Mouse (Mus musculus): ENCODE measurements around the gene Vwa8. TPM values are rescaled to one million over a fixed set of nuclear protein-coding genes. Genes with fewer than 3 reads are reported as not detected.

Gene Vwa8
- total and polyA plus RNA-seq, 3 experiments, result 12.4 to 17.5 (median 15.9) TPM

DNA sequence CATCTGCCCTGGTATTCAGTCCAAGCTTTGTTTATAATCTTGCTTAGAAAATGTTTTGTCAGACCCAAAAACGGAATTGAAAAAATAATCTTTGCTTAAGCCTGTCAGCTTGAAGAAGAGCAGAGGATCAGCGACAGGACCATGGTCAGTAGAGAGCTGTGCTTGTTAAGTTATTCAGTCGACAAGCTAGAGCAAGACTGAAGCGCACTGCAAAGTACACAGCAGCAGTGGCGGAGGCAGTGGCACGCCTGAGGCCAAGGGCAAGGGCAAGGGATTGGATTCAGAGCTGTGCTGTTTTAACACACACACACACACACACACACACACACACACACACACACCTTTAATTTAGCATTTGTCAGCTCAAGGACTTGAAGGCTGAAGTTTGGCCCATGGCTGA, 263.2 kb downstream of the Vwa8 start:
- no peak overlapping the region for H3K9ac ChIP-seq (ENCODE audit: insufficient read depth, low read depth)
- no peak overlapping the region for H3K4me3 ChIP-seq (replicated peaks in 1 of 3; ENCODE audit: low read depth in 2 of 3, low read length in 2 of 3, poor library complexity in 1 of 3)
- no peak overlapping the region for H3K4me2 ChIP-seq (ENCODE audit: insufficient read depth, low read depth, poor library complexity, severe bottlenecking)
- no peak for TF ChIP-seq GABPA (IDR thresholded peaks at IDR 0.05; ENCODE audit: insufficient replicate concordance, low read depth, low read length)
- no peak for TF ChIP-seq POLR2A (IDR thresholded peaks at IDR 0.05; ENCODE audit: low read depth, low read length)
- no peak for TF ChIP-seq MAX (IDR thresholded peaks at IDR 0.05; ENCODE audit: low read length)
- TF ChIP-seq MAZ (IDR thresholded peaks at IDR 0.05; ENCODE audit: low read depth, low read length), result no peak
- no peak for TF ChIP-seq JUN (IDR thresholded peaks at IDR 0.05; ENCODE audit: insufficient read depth, low read depth, low read length)
- no peak for TF ChIP-seq POLR2AphosphoS2 (IDR thresholded peaks at IDR 0.05; ENCODE audit: low read depth, low read length)
- TF ChIP-seq HCFC1 (IDR thresholded peaks at IDR 0.05; ENCODE audit: low read depth, low read length), result no peak
- no peak for TF ChIP-seq ZMIZ1 (IDR thresholded peaks at IDR 0.05; ENCODE audit: low read depth, low read length)
- TF ChIP-seq BHLHE40 (IDR thresholded peaks at IDR 0.05; ENCODE audit: low read depth, low read length), result no peak
- TF ChIP-seq E2F4 (IDR thresholded peaks at IDR 0.05; ENCODE audit: insufficient replicate concordance, low read depth, low read length), result no peak
- TF ChIP-seq USF2 (conservative IDR thresholded peaks at IDR 0.05; ENCODE audit: low read depth, low read length), result no peak
- TF ChIP-seq EP300 (IDR thresholded peaks at IDR 0.05; ENCODE audit: low read length), result no peak
- no peak for TF ChIP-seq UBTF (IDR thresholded peaks at IDR 0.05; ENCODE audit: low read depth, low read length)
- TF ChIP-seq CHD1 (IDR thresholded peaks at IDR 0.05; ENCODE audit: low read depth, low read length), result no peak
- TF ChIP-seq KAT2A (IDR thresholded peaks at IDR 0.05; ENCODE audit: insufficient replicate concordance, low read length), result no peak
- TF ChIP-seq PAX5 (IDR thresholded peaks at IDR 0.05; ENCODE audit: low read length), result no peak
- no peak for TF ChIP-seq ZNF384 (IDR thresholded peaks at IDR 0.05; ENCODE audit: low read depth, low read length)
- no peak for TF ChIP-seq ELF1 (IDR thresholded peaks at IDR 0.05; ENCODE audit: low read depth, low read length)
- no peak for TF ChIP-seq TCF12 (IDR thresholded peaks at IDR 0.05; ENCODE audit: low read depth, low read length)
- no peak for TF ChIP-seq ETS1 (conservative IDR thresholded peaks at IDR 0.05; ENCODE audit: low read depth, low read length)
- in situ Hi-C loops (cut with MboI; ENCODE audit: low pct_ligation_motif_present, low pct_unique_long_range_greater_than_20kb, low sequenced_read_pairs) (no loop called here), dilution Hi-C loops (cut with MboI; ENCODE audit: extremely low pct_ligation_motif_present, extremely low pct_unique_long_range_greater_than_20kb, low sequenced_read_pairs) (no loop called here)
- DNase-seq (ENCODE audit: extremely low read depth), result no peak
- H3K4me1 ChIP-seq (ENCODE audit: control insufficient read depth in 1 of 2, insufficient read depth in 2 of 2), result no peaks in the 10 kb centered on the region
- peaks cover 0 to 28% of the 10 kb centered on the region in 2 experiments for H3K36me3 ChIP-seq (replicated peaks in 1 of 2; ENCODE audit: control insufficient read depth in 1 of 2, insufficient read depth in 1 of 2, low read length in 1 of 2)
- no peaks in the 10 kb centered on the region for H3K79me2 ChIP-seq (replicated peaks; ENCODE audit: control insufficient read depth, extremely low read depth, insufficient read depth, poor library complexity, severe bottlenecking)
- no peak overlapping the region for H3K27ac ChIP-seq (ENCODE audit: insufficient read depth, low read depth)
- H3K27me3 ChIP-seq (replicated peaks), result no peaks in the 10 kb centered on the region
- H3K9me3 ChIP-seq (replicated peaks; ENCODE audit: low read length), result peaks cover 6% of the 10 kb centered on the region

DNA sequence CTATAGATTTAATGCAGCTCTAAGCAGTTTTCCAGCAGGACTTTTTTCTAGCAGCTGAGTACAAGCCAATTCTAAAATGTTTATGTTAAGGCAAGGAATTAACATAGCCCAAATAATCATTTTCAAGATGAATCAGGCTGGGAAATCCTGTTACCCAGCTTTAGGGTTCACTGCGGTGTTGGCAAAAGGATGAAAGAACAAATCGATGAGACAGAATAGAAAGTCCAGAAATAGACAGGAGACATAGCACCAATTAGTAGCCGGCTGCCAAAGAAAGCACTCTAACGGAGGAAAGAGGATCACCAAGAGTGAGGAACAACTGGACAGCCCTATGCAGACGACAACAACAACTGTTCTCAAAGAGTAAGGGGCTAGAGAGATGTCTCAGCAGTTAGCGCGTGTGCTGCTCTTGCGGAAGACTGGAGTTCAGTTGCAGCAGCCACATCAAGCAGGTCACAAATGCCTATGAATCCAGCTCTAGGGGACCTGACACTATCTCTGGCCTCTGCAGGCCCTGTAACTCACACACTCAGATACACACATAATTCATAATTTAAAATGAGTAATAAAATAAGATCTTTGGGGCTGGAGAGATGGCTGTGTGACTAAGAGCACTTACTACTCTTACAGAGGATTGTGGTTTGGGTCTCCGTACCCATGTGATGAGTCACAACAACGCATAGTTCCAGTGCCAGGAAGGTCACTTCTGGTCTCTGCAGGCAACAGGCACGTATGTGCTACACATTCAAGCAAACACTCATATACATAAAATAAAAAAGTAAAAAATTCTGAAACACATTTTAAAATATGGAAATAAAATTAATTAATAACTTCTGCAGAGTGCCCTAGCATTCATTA, 265.9 kb downstream of the Vwa8 start:
- no peaks in the 10 kb centered on the region for H3K27me3 ChIP-seq (replicated peaks)

More for the DNA sequence above, 265.9 kb downstream of the Vwa8 start:
- no peak for TF ChIP-seq PAX5 (IDR thresholded peaks at IDR 0.05; ENCODE audit: low read length)
- TF ChIP-seq IRF4 (IDR thresholded peaks at IDR 0.05; ENCODE audit: low read depth, low read length), result no peak
- no peak for TF ChIP-seq NELFE (IDR thresholded peaks at IDR 0.05; ENCODE audit: low read depth, low read length)
- no peak for TF ChIP-seq POLR2AphosphoS2 (IDR thresholded peaks at IDR 0.05; ENCODE audit: low read depth, low read length)
- TF ChIP-seq SMC3 (IDR thresholded peaks at IDR 0.05; ENCODE audit: low read depth, low read length), result no peak
- TF ChIP-seq USF2 (conservative IDR thresholded peaks at IDR 0.05; ENCODE audit: low read depth, low read length), result no peak
- TF ChIP-seq RAD21 (IDR thresholded peaks at IDR 0.05; ENCODE audit: low read depth, low read length), result no peak
- no peak for TF ChIP-seq CHD1 (IDR thresholded peaks at IDR 0.05; ENCODE audit: low read depth, low read length)
- TF ChIP-seq JUN (IDR thresholded peaks at IDR 0.05; ENCODE audit: insufficient read depth, low read depth, low read length), result no peak
- no peak for TF ChIP-seq ETS1 (conservative IDR thresholded peaks at IDR 0.05; ENCODE audit: low read depth, low read length)
- no peak for TF ChIP-seq MXI1 (IDR thresholded peaks at IDR 0.05; ENCODE audit: low read depth, low read length)
- TF ChIP-seq MEF2A (IDR thresholded peaks at IDR 0.05; ENCODE audit: borderline replicate concordance, low read depth, low read length), result no peak
- no peak for TF ChIP-seq MAZ (IDR thresholded peaks at IDR 0.05; ENCODE audit: low read depth, low read length)
- TF ChIP-seq MAFK (IDR thresholded peaks at IDR 0.05; ENCODE audit: insufficient replicate concordance, low read length), result no peak
- TF ChIP-seq MAX (IDR thresholded peaks at IDR 0.05; ENCODE audit: low read length), result no peak
- no peak for TF ChIP-seq ZNF384 (IDR thresholded peaks at IDR 0.05; ENCODE audit: low read depth, low read length)
- peaks cover 0 to 33% of the 10 kb centered on the region in 2 experiments for H3K36me3 ChIP-seq (replicated peaks in 1 of 2; ENCODE audit: control insufficient read depth in 1 of 2, insufficient read depth in 1 of 2, low read length in 1 of 2)
- DNase-seq (ENCODE audit: extremely low read depth), result no peak
- no peaks in the 10 kb centered on the region for H3K9me3 ChIP-seq (replicated peaks; ENCODE audit: low read length)
- no peaks in the 10 kb centered on the region for H3K79me2 ChIP-seq (replicated peaks; ENCODE audit: control insufficient read depth, extremely low read depth, insufficient read depth, poor library complexity, severe bottlenecking)
- no peak overlapping the region for H3K4me3 ChIP-seq (replicated peaks in 1 of 3; ENCODE audit: low read depth in 2 of 3, low read length in 2 of 3, poor library complexity in 1 of 3)
- H3K4me2 ChIP-seq (ENCODE audit: insufficient read depth, low read depth, poor library complexity, severe bottlenecking), result no peak overlapping the region
- dilution Hi-C loops (cut with MboI; ENCODE audit: extremely low pct_ligation_motif_present, extremely low pct_unique_long_range_greater_than_20kb, low sequenced_read_pairs) (no loop called here), in situ Hi-C loops (cut with MboI; ENCODE audit: low pct_ligation_motif_present, low pct_unique_long_range_greater_than_20kb, low sequenced_read_pairs) (no loop called here)
- no peak overlapping the region for H3K27ac ChIP-seq (ENCODE audit: insufficient read depth, low read depth)
- no peaks in the 10 kb centered on the region for H3K4me1 ChIP-seq (ENCODE audit: control insufficient read depth in 1 of 2, insufficient read depth in 2 of 2)
- no peak overlapping the region for H3K9ac ChIP-seq (ENCODE audit: insufficient read depth, low read depth)

Data from CH12.LX (cell line).